Mouse (Mus musculus) fat pad, adult 2 months (tissue): ENCODE measurements at regions not wholly inside any gene's neighbourhood (a gene's known extent, or its start where the extent isn't known, plus 50 kb on each side); places are given as distances from the start of the nearest gene placed in this dataset.
A peak's percentile ranks its signal among the peaks of the same experiment; 100 is the strongest.

Experiments used
- DNase-seq: peaks from one replicate; pipeline ENCODE4 v3.0.0-alpha.2; 2011; ENCODE audit warnings: low read depth, low spot score; ENCODE audit errors: extremely low read depth

GRCm38 (mm10) chr5:75829850-75830625, 148.2 kb downstream of the Kdr start:
- no peak for DNase-seq

GRCm38 (mm10) chr5:75828332-75828731, 149.9 kb downstream of the Kdr start:
- no peak for DNase-seq

GRCm38 (mm10) chr5:75826283-75827098, 151.8 kb downstream of the Kdr start:
- DNase-seq: no peak

- DNase-seq: no peak
Measured at GRCm38 (mm10) chr5:75825576-75825975, 152.7 kb downstream of the Kdr start.

GRCm38 (mm10) chr5:75824660-75825059, 153.6 kb downstream of the Kdr start:
- no peak for DNase-seq

- no peak for DNase-seq
Measured at GRCm38 (mm10) chr5:75823646-75824045, 154.6 kb downstream of the Kdr start.

- no peak for DNase-seq
Measured at GRCm38 (mm10) chr5:75817396-75817795, 160.9 kb downstream of the Kdr start.

- no peak for DNase-seq
Measured at GRCm38 (mm10) chr5:75814393-75814984, 163.8 kb downstream of the Kdr start.

- no peak for DNase-seq
Measured at GRCm38 (mm10) chr5:75812686-75813085, 165.6 kb downstream of the Kdr start.

- no peak for DNase-seq
Measured at GRCm38 (mm10) chr5:75808551-75809332, 169.5 kb downstream of the Kdr start.

- DNase-seq: no peak
Measured at GRCm38 (mm10) chr5:75805011-75805410, 173.2 kb downstream of the Kdr start.

GRCm38 (mm10) chr5:75804340-75804739, 173.9 kb downstream of the Kdr start:
- no peak for DNase-seq

- DNase-seq: no peak
Measured at GRCm38 (mm10) chr5:75803012-75803411, 175.2 kb downstream of the Kdr start.

GRCm38 (mm10) chr5:75800040-75800989, 177.9 kb downstream of the Kdr start:
- DNase-seq: no peak

- peak; percentile 21 for DNase-seq
Measured at GRCm38 (mm10) chr5:75799627-75800026, 178.6 kb downstream of the Kdr start.

- no peak for DNase-seq
Measured at GRCm38 (mm10) chr5:75793184-75793583, 185.1 kb downstream of the Kdr start.

GRCm38 (mm10) chr5:75791738-75792137, 186.5 kb downstream of the Kdr start:
- no peak for DNase-seq

GRCm38 (mm10) chr5:75788087-75788486, 190.2 kb downstream of the Kdr start:
- DNase-seq: no peak

- DNase-seq: no peak
Measured at GRCm38 (mm10) chr5:75786196-75786595, 192.1 kb downstream of the Kdr start.
